Mouse (Mus musculus) midbrain, embryonic 12.5 days (tissue): Measurements from ENCODE around the gene Igf2r. TPM values are rescaled to one million over a fixed set of nuclear protein-coding genes. Genes with fewer than 3 reads are reported as not detected.

Experiments
- ATAC-seq: fragments of 200-750 bp; cut with Nextera tagmentation; 2 replicates; pipeline ENCODE4 v1.8.0; 2017; ENCODE audit warnings: low read depth, moderate TSS enrichment, moderate library complexity; ENCODE audit not compliant: low FRiP score
- H3K27ac ChIP-seq: fragments of 300-500 bp; sonication (generic); replicated peaks from 2 replicates; pipeline ENCODE4 v1.5.1; 2016; ENCODE audit warnings: mild to moderate bottlenecking
- H3K27me3 ChIP-seq: fragments of 300-500 bp; sonication (generic); 2 replicates; pipeline ENCODE4 v1.6.1; 2016; ENCODE audit warnings: mild to moderate bottlenecking
- H3K36me3 ChIP-seq: fragments of 300-500 bp; sonication (generic); 2 replicates; pipeline ENCODE4 v1.6.1; 2016
- H3K4me1 ChIP-seq: fragments of 300-500 bp; sonication (generic); 2 replicates; pipeline ENCODE4 v1.6.1; 2016
- H3K4me2 ChIP-seq: fragments of 300-500 bp; sonication (generic); replicated peaks from 2 replicates; pipeline ENCODE4 v1.6.1; 2016; ENCODE audit warnings: mild to moderate bottlenecking, moderate library complexity
- H3K4me3 ChIP-seq: fragments of 300-500 bp; sonication (generic); 2 replicates; pipeline ENCODE4 v1.5.1; 2016; ENCODE audit warnings: mild to moderate bottlenecking
- H3K9ac ChIP-seq: fragments of 300-500 bp; sonication (generic); replicated peaks from 2 replicates; pipeline ENCODE4 v1.6.1; 2016; ENCODE audit warnings: mild to moderate bottlenecking, moderate library complexity
- H3K9me3 ChIP-seq: fragments of 300-500 bp; sonication (generic); 2 replicates; pipeline ENCODE4 v1.6.1; 2016; ENCODE audit warnings: mild to moderate bottlenecking
- WGBS: fragments of 180-500 bp; shearing (Covaris S2); methylation state at CpG from one replicate; pipeline ENCODE4 v1.1.7; 2016; 5-methylcytosine and 5-hydroxymethylcytosine counted together
- polyA plus RNA-seq: library from polyadenylated mRNA; unstranded; fragments of >200 nt; fragmentation: Nextera tagmentation; extraction: Ambion mirVana; gene quantifications from 2 replicates; pipeline ENCODE4 v1.2.1, GENCODE M21; 2016

Igf2r gene
- polyA plus RNA-seq, result 20.4 and 20.7 TPM in 2 replicates

- Histone ChIP-seq H3K27me3 (peaks cover 12% of the 10 kb centered on the region), H3K4me2 (peak within 1 kb of the TSS; percentile 90), H3K36me3 (no peaks in the 10 kb centered on the region), H3K4me1 (peaks cover 24% of the 10 kb centered on the region), H3K4me3 (peak within 1 kb of the TSS; percentile 79), H3K27ac (peak within 1 kb of the TSS; percentile 49; the same call in 1 of the 2 replicates), H3K9me3 (peaks cover 7% of the 10 kb centered on the region; the same call in 1 of the 2 replicates), H3K9ac (peak within 1 kb of the TSS; percentile 80)
- WGBS, result 6% methylated on average over 52 of the region's 67 CpGs
- peak; percentile 94 for ATAC-seq
Observed at GRCm38 (mm10) chr17:12769380-12769921, at the start of gene Igf2r. Igf2r (minus strand) TSS chr17:12769664.

- Histone ChIP-seq H3K9ac (no peak overlapping the region), H3K4me3 (no peak overlapping the region), H3K9me3 (no peaks in the 10 kb centered on the region), H3K36me3 (no peaks in the 10 kb centered on the region), H3K27ac (no peak overlapping the region), H3K27me3 (no peaks in the 10 kb centered on the region), H3K4me2 (no peak overlapping the region), H3K4me1 (no peaks in the 10 kb centered on the region)
- no peak for ATAC-seq
- WGBS, result 92% methylated on average over 4 of the region's 4 CpGs
Observed at GRCm38 (mm10) chr17:12815885-12816284, 46.4 kb upstream of the Igf2r start.

GRCm38 (mm10) chr17:12814502-12814901 lies 45.0 kb upstream of the Igf2r start:
- Histone ChIP-seq H3K9ac (no peak overlapping the region), H3K27ac (no peak overlapping the region), H3K27me3 (no peaks in the 10 kb centered on the region), H3K36me3 (no peaks in the 10 kb centered on the region), H3K4me3 (no peak overlapping the region), H3K4me2 (no peak overlapping the region), H3K4me1 (no peaks in the 10 kb centered on the region), H3K9me3 (no peaks in the 10 kb centered on the region)
- 95% methylated on average over 3 of the region's 3 CpGs for WGBS
- no peak for ATAC-seq

- peaks cover 6% of the 10 kb centered on the region; the same call in 1 of the 2 replicates for H3K27me3 ChIP-seq
- no peak overlapping the region for H3K27ac ChIP-seq
- 86% methylated on average over 1 of the region's 1 CpGs for WGBS
- no peak overlapping the region for H3K4me3 ChIP-seq
- no peaks in the 10 kb centered on the region for H3K9me3 ChIP-seq
- no peak overlapping the region for H3K4me2 ChIP-seq
- ATAC-seq, result peak; percentile 65; the same call in 1 of the 2 replicates
- H3K4me1 ChIP-seq, result no peaks in the 10 kb centered on the region
- H3K36me3 ChIP-seq, result no peaks in the 10 kb centered on the region
- no peak overlapping the region for H3K9ac ChIP-seq
Observed at GRCm38 (mm10) chr17:12810973-12811303, 41.5 kb upstream of the Igf2r start.

- Histone ChIP-seq H3K9me3 (no peaks in the 10 kb centered on the region), H3K4me2 (no peak overlapping the region), H3K9ac (peak overlapping the region; percentile 11; the same call in 1 of the 2 replicates), H3K27ac (no peak overlapping the region), H3K27me3 (peaks cover 6% of the 10 kb centered on the region; the same call in 1 of the 2 replicates), H3K4me1 (no peaks in the 10 kb centered on the region), H3K36me3 (no peaks in the 10 kb centered on the region), H3K4me3 (no peak overlapping the region)
- peak; percentile 86 for ATAC-seq
- WGBS, result 24% methylated on average over 14 of the region's 14 CpGs
Observed at GRCm38 (mm10) chr17:12810103-12810972, 40.9 kb upstream of the Igf2r start.

GRCm38 (mm10) chr17:12808851-12809250 lies 39.4 kb upstream of the Igf2r start:
- Histone ChIP-seq H3K36me3 (no peaks in the 10 kb centered on the region), H3K4me3 (no peak overlapping the region), H3K27ac (no peak overlapping the region), H3K27me3 (peaks cover 6% of the 10 kb centered on the region; the same call in 1 of the 2 replicates), H3K4me2 (no peak overlapping the region), H3K9ac (no peak overlapping the region), H3K9me3 (no peaks in the 10 kb centered on the region), H3K4me1 (no peaks in the 10 kb centered on the region)
- ATAC-seq, result no peak
- 90% methylated on average over 6 of the region's 6 CpGs for WGBS

- Histone ChIP-seq H3K27me3 (peaks cover 6% of the 10 kb centered on the region; the same call in 1 of the 2 replicates), H3K4me3 (no peak overlapping the region), H3K4me1 (no peaks in the 10 kb centered on the region), H3K9me3 (no peaks in the 10 kb centered on the region), H3K4me2 (no peak overlapping the region), H3K36me3 (no peaks in the 10 kb centered on the region), H3K9ac (no peak overlapping the region), H3K27ac (no peak overlapping the region)
- no peak for ATAC-seq
Observed at GRCm38 (mm10) chr17:12804584-12805445, 35.4 kb upstream of the Igf2r start.

GRCm38 (mm10) chr17:12801861-12802540 lies 32.5 kb upstream of the Igf2r start:
- Histone ChIP-seq H3K4me3 (no peak overlapping the region), H3K27me3 (0 out of 2 replicates have a peak, but pooled peaks cover 4% of the 10 kb centered on the region), H3K27ac (no peak overlapping the region), H3K9me3 (no peaks in the 10 kb centered on the region), H3K9ac (no peak overlapping the region), H3K4me2 (no peak overlapping the region), H3K36me3 (no peaks in the 10 kb centered on the region), H3K4me1 (no peaks in the 10 kb centered on the region)
- 65% methylated on average over 9 of the region's 9 CpGs for WGBS
- ATAC-seq, result no peak

GRCm38 (mm10) chr17:12799368-12800275 lies 30.2 kb upstream of the Igf2r start:
- Histone ChIP-seq H3K27me3 (peaks cover 12% of the 10 kb centered on the region), H3K9ac (no peak overlapping the region), H3K4me2 (no peak overlapping the region), H3K27ac (no peak overlapping the region), H3K9me3 (no peaks in the 10 kb centered on the region), H3K4me3 (no peak overlapping the region), H3K4me1 (no peaks in the 10 kb centered on the region), H3K36me3 (no peaks in the 10 kb centered on the region)
- no peak for ATAC-seq
- 86% methylated on average over 12 of the region's 12 CpGs for WGBS

GRCm38 (mm10) chr17:12798571-12798970 lies 29.1 kb upstream of the Igf2r start:
- Histone ChIP-seq H3K4me1 (no peaks in the 10 kb centered on the region), H3K4me3 (no peak overlapping the region), H3K9ac (no peak overlapping the region), H3K9me3 (no peaks in the 10 kb centered on the region), H3K27ac (no peak overlapping the region), H3K36me3 (no peaks in the 10 kb centered on the region), H3K27me3 (peaks cover 19% of the 10 kb centered on the region), H3K4me2 (no peak overlapping the region)
- 92% methylated on average over 3 of the region's 3 CpGs for WGBS
- ATAC-seq, result no peak
